Mouse (Mus musculus) heart, embryonic 13.5 days (tissue): ENCODE measurements at regions not wholly inside any gene's neighbourhood (a gene's known extent, or its start where the extent isn't known, plus 50 kb on each side); places are given as distances from the start of the nearest gene placed in this dataset.

Experiments
- ATAC-seq: fragments of 200-750 bp; cut with Nextera tagmentation; 2 replicates; pipeline ENCODE4 v1.8.0; 2017; ENCODE audit warnings: moderate TSS enrichment; ENCODE audit not compliant: insufficient number of reproducible peaks, low FRiP score, low TSS enrichment; ENCODE audit errors: extremely low read depth
- H3K27ac ChIP-seq: fragments of 300-500 bp; sonication (generic); replicated peaks from 2 replicates; pipeline ENCODE4 v1.5.1; 2015; ENCODE audit warnings: moderate library complexity, mild to moderate bottlenecking, inconsistent platforms
- H3K27me3 ChIP-seq: fragments of 300-500 bp; sonication (generic); replicated peaks from 2 replicates; pipeline ENCODE4 v1.6.1; 2015; ENCODE audit warnings: mild to moderate bottlenecking, inconsistent platforms
- H3K36me3 ChIP-seq: fragments of 300-500 bp; sonication (generic); 2 replicates; pipeline ENCODE4 v1.6.1; 2015; ENCODE audit warnings: mild to moderate bottlenecking, inconsistent platforms
- H3K4me1 ChIP-seq: fragments of 300-500 bp; sonication (generic); 2 replicates; pipeline ENCODE4 v1.6.1; 2015; ENCODE audit warnings: inconsistent platforms
- H3K4me2 ChIP-seq: fragments of 300-500 bp; sonication (generic); 2 replicates; pipeline ENCODE4 v1.6.1; 2015; ENCODE audit warnings: inconsistent platforms, mild to moderate bottlenecking, moderate library complexity
- H3K4me3 ChIP-seq: fragments of 300-500 bp; sonication (generic); 2 replicates; pipeline ENCODE4 v1.5.1; 2015; ENCODE audit warnings: moderate library complexity, mild to moderate bottlenecking, inconsistent platforms
- H3K9ac ChIP-seq: fragments of 300-500 bp; sonication (generic); 2 replicates; pipeline ENCODE4 v1.6.1; 2015; ENCODE audit warnings: inconsistent platforms, mild to moderate bottlenecking, moderate library complexity
- H3K9me3 ChIP-seq: fragments of 300-500 bp; sonication (generic); 2 replicates; pipeline ENCODE4 v1.6.1; 2016; ENCODE audit warnings: inconsistent platforms
- WGBS: fragments of 180-500 bp; shearing (Covaris S2); methylation state at CpG from one replicate; pipeline ENCODE4 v1.1.7; 2015; ENCODE audit warnings: mixed read lengths; 5-methylcytosine and 5-hydroxymethylcytosine counted together

DNA sequence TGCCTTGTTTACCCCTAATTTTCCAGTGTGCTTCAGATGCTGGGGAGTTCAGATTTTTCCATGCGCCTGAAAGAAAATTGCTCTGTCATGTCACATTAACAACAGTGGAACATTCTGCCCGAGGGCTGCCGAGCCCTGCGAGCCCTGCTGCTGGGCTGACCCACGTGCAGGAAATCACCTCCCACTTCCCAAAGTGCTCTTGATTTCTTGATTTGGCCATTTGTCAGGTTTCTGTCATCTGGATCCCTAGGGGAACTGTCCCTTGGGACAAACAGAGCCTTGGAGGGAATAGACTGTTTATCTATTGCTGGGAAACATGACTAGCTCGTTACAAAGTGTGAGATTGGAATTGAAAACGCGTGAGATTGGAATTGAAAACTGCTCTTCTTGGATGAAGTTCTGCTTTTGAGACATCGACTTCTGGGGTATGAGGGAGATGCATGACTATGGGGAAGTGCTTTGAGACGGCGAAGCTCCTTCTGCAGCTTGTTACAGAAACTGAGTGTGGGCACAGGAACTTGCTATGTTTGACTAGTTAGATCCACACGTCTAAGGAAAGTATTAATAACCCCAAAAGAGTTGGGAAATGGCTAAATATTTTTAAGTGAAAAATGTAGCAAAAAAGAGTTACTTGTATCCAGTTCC is 277.0 kb downstream of the Glrx3 start:
- Histone ChIP-seq H3K27me3 (no peaks in the 10 kb centered on the region), H3K4me3 (no peak overlapping the region), H3K36me3 (no peaks in the 10 kb centered on the region), H3K4me1 (peaks cover 3% of the 10 kb centered on the region; the same call in 1 of the 2 replicates), H3K27ac (no peak overlapping the region), H3K9me3 (no peaks in the 10 kb centered on the region), H3K9ac (no peak overlapping the region), H3K4me2 (no peak overlapping the region)
- no peak for ATAC-seq
- WGBS, result 29% methylated on average over 12 of the region's 12 CpGs

DNA sequence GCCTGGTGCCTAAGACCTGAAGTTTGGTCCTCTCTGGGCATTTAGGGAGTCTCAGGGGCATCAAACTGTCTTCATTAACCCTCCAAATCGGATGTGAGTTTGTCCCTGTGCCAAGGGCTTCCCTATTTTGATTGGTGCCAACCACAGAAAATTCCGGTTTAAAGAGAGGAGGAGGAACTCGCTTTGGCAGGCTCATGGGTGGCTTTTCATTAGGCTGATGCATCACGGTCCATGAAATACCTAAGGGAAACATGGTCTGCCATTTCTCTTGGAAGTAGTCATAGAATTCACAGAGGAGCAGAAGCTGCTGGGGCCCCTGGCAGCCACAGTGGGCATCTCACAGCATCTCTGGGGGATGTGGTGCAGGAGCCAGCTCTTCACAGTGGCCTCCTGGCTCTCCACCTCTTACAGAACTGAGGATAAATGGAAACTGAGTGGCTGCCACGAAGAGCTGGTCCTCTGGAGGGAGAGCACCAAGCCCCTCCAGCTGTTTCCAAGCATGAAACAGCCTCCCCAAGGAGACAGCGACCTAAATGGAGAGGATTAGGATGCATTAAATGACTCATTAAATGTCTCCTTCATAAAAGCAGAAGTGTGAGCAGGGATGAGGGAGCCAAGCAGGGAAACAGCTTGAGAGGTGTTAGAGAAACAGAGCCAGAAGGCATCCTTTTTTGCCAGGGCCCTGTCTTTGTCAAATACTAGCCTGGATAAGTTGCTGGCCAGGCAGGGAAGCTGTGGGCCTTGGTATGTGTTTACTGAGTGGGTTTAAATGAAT is 277.9 kb downstream of the Glrx3 start:
- H3K4me2 ChIP-seq, result no peak overlapping the region
- peaks cover 3% of the 10 kb centered on the region; the same call in 1 of the 2 replicates for H3K4me1 ChIP-seq
- H3K9ac ChIP-seq, result no peak overlapping the region
- no peak overlapping the region for H3K4me3 ChIP-seq
- H3K36me3 ChIP-seq, result no peaks in the 10 kb centered on the region
- no peaks in the 10 kb centered on the region for H3K9me3 ChIP-seq
- WGBS, result 55% methylated on average over 6 of the region's 6 CpGs
- no peak for ATAC-seq
- no peak overlapping the region for H3K27ac ChIP-seq
- H3K27me3 ChIP-seq, result no peaks in the 10 kb centered on the region

DNA sequence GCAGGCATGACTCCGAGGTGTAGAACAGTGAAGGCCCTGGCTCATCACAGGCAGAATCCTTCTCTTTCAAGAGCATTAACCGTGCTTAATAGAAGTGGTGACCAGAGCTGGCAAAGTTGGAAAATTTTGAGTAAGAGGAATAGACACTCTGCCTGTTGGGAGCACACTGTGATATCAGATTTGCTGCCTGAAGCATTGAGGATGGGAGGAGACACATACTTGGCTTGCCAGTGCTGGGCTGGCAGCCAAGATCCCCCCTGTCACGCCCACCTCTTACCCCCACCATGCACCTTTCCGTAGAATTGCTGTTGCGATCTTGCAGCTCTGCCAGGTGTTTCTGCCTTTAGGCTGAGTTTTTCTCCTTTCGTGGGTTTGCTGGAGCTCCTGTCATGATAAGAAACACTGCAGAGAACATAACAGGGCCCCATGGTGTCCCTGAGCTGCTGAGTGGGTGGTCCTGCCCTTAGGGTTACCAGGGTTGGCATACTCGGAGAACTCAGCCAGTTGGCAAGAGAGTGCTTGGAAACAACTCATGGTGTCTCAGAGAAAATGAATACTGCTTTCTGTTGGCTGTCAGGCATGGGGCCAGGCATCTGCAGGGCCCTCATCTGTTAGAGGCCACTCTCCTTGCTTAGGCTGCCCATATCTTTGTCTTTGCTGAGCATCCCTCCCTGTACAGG is 286.1 kb downstream of the Glrx3 start:
- H3K9me3 ChIP-seq, result no peaks in the 10 kb centered on the region
- 54% methylated on average over 7 of the region's 7 CpGs for WGBS
- ATAC-seq, result no peak
- no peaks in the 10 kb centered on the region for H3K27me3 ChIP-seq
- H3K4me2 ChIP-seq, result no peak overlapping the region
- H3K4me1 ChIP-seq, result 0 out of 2 replicates have a peak, but pooled peaks cover 7% of the 10 kb centered on the region
- no peaks in the 10 kb centered on the region for H3K36me3 ChIP-seq
- H3K4me3 ChIP-seq, result no peak overlapping the region
- no peak overlapping the region for H3K9ac ChIP-seq
- no peak overlapping the region for H3K27ac ChIP-seq

DNA sequence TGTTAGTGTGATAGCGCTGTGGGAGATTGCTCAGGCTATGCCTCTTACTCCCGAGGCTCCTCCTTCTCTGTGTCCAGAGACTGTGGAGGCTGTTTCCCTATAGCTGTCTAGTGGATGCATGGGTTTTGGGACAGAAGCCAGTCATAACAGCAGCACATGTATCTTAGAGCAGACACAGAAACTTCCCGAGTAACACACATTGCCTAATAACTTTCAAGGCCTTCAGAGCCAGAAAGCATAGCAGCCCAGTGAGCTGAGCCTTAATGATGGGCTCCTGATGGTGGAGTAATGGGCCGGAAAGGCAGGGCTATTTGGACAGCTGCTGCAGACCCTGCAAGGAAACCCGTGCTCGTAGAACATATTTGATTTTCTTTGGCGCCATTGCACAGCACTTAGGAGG is 288.6 kb downstream of the Glrx3 start:
- WGBS, result 65% methylated on average over 7 of the region's 7 CpGs
- H3K27ac ChIP-seq, result no peak overlapping the region
- ATAC-seq, result no peak

DNA sequence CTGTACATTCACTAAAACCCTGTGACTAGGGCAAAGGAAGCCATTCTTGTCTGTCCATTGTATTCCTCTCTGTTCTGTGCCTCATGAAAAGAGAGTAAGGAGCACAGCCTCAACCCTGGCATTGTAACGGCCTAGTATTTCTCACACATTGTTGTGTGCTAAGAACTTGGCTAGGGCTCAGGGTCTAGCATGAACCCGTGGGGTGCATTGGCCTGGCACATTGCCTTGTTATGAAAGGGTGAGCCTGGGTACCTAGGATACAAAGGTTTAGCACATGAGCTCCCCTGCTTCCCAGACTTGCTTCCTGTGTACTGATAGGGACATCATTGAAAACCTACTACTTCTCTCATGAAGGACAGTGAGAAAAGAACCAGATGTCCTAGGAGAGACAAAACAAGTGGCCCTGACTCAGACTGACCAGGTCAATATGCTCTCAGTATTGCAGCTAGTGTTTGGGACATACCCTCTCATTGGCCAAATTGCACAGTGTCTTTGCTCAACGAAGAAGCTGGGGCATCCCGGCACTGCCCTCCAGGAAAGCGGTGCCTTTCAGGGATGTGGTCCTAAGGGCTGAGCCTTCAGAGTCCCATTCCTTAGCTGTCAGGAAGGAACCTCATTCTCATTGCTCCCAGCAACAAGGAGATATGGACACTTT is 298.6 kb downstream of the Glrx3 start:
- H3K27me3 ChIP-seq, result no peaks in the 10 kb centered on the region
- WGBS, result 80% methylated on average over 5 of the region's 5 CpGs
- no peak overlapping the region for H3K9ac ChIP-seq
- no peak overlapping the region for H3K4me3 ChIP-seq
- no peaks in the 10 kb centered on the region for H3K4me1 ChIP-seq
- no peak for ATAC-seq
- H3K4me2 ChIP-seq, result no peak overlapping the region
- H3K36me3 ChIP-seq, result no peaks in the 10 kb centered on the region
- H3K9me3 ChIP-seq, result peaks cover 7% of the 10 kb centered on the region; the same call in 1 of the 2 replicates
- H3K27ac ChIP-seq, result no peak overlapping the region

More for the DNA sequence above, 288.6 kb downstream of the Glrx3 start:
- Histone ChIP-seq H3K27me3 (no peaks in the 10 kb centered on the region), H3K9ac (no peak overlapping the region), H3K9me3 (no peaks in the 10 kb centered on the region), H3K4me2 (no peak overlapping the region), H3K36me3 (no peaks in the 10 kb centered on the region), H3K4me3 (no peak overlapping the region), H3K4me1 (0 out of 2 replicates have a peak, but pooled peaks cover 7% of the 10 kb centered on the region)

DNA sequence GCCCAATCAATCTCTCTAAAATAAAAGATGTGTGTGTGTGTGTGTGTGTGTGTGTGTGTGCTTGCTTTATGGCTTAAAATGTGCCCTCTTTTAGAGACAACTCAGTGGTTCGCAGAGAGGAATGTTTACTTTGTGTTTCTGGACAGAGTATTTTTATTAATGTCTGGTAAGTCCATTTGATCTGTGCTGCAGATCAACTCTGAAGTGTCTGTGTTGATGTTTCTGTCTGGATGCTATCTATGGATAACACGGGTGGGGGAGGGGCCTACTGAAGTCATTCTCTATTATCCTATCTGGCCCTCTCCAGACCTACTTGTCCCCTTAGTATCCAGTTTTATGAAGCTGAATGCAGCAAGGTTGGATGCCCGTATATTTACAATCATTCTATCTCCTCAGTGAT is 304.3 kb downstream of the Glrx3 start:
- Histone ChIP-seq H3K4me3 (no peak overlapping the region), H3K9me3 (no peaks in the 10 kb centered on the region), H3K4me2 (no peak overlapping the region), H3K36me3 (no peaks in the 10 kb centered on the region), H3K27ac (no peak overlapping the region), H3K27me3 (no peaks in the 10 kb centered on the region), H3K9ac (no peak overlapping the region), H3K4me1 (peaks cover 11% of the 10 kb centered on the region; the same call in 1 of the 2 replicates)
- ATAC-seq, result no peak
- WGBS, result 66% methylated on average over 3 of the region's 3 CpGs

DNA sequence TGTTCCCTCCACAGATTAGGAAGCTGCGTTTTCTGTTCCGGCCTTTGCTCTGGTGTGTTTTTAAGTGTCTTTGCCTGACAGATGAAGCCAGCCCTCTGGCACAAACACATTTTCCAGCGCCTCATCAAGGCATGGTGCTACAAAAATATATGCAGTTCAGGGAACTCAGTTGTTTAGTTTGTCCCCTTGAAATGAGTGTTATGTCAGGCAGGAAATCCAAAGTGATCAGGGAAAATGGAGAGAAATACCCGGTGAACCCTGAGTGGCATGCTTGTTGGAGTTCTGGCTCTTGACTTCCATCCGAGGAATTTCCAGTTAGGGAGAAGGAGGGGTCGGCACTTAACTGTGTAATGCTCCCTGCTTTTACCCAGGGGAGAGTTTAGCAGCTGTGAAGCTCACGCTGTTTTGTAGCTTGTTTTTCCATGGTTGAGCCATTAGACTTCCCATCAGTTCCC is 304.9 kb downstream of the Glrx3 start:
- no peaks in the 10 kb centered on the region for H3K27me3 ChIP-seq
- H3K9me3 ChIP-seq, result no peaks in the 10 kb centered on the region
- H3K36me3 ChIP-seq, result no peaks in the 10 kb centered on the region
- H3K27ac ChIP-seq, result no peak overlapping the region
- no peak overlapping the region for H3K9ac ChIP-seq
- H3K4me2 ChIP-seq, result no peak overlapping the region
- peaks cover 11% of the 10 kb centered on the region; the same call in 1 of the 2 replicates for H3K4me1 ChIP-seq
- ATAC-seq, result no peak
- H3K4me3 ChIP-seq, result no peak overlapping the region
- 14% methylated on average over 7 of the region's 7 CpGs for WGBS

DNA sequence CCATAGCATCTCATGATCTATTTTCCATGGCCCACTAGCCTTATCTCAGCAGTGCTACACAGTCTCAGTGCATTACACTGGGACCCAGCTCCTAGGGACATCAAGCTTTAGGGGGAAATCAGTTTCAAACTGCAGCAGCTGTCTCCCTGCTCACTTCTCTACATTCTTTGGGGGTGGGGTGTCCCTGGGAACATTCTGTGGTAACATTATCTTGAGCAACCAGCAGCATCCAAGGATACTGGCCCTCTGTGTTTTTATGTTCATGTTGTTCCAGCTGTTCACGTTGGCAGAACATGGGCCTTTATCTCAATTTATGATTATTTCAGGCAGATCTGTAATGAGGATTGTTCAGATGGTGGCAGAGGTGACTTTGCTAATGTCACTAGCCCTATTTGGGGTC is 308.2 kb downstream of the Glrx3 start:
- no peak for ATAC-seq
- Histone ChIP-seq H3K27me3 (no peaks in the 10 kb centered on the region), H3K4me2 (no peak overlapping the region), H3K36me3 (no peaks in the 10 kb centered on the region), H3K4me1 (peaks cover 11% of the 10 kb centered on the region; the same call in 1 of the 2 replicates), H3K4me3 (no peak overlapping the region), H3K27ac (no peak overlapping the region), H3K9me3 (no peaks in the 10 kb centered on the region), H3K9ac (no peak overlapping the region)
- 56% methylated on average over 1 of the region's 1 CpGs for WGBS

DNA sequence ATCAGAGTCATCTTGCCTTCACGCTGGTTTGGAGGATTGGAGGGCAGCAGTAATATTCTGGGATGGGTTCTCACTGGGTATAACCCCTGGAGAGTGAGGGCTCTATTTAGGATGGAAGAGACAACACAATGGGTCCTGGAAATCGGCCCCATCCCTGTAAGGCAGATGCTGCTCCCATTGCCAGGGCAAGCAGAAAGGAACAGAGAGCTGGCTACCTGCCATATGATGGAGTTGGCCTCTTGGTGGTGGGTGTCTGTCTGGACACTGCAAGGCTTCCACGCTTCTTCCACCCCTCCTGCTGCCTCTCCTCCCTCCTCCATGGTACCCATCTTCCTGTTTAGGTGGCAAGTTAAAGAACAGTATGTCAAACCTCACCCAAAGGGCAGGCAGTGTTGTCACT is 308.6 kb downstream of the Glrx3 start:
- no peaks in the 10 kb centered on the region for H3K27me3 ChIP-seq
- no peaks in the 10 kb centered on the region for H3K36me3 ChIP-seq
- H3K4me1 ChIP-seq, result peaks cover 11% of the 10 kb centered on the region; the same call in 1 of the 2 replicates
- no peak overlapping the region for H3K9ac ChIP-seq
- H3K4me3 ChIP-seq, result no peak overlapping the region
- H3K4me2 ChIP-seq, result no peak overlapping the region
- ATAC-seq, result no peak
- no peak overlapping the region for H3K27ac ChIP-seq
- WGBS, result 64% methylated on average over 3 of the region's 3 CpGs
- H3K9me3 ChIP-seq, result no peaks in the 10 kb centered on the region

DNA sequence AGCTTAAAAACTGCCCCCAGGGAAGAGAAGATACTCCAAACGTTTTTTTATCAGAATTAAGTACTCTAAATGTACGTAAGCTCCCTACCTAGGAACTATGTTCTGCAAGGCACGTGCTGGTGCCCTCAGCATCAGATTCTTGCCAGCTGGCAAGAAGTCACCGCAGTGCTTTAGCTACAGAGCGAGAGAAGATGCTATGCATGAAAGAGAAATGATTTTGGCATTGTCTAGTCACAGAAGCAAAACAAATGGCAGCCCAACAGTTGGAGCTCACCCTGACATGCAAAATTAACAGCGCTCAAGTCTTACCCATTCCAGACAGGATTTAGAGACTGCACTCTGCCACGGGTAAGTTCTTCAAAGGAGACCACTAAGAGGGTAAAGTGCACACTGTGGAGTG is 311.5 kb downstream of the Glrx3 start:
- no peak overlapping the region for H3K4me2 ChIP-seq
- no peak for ATAC-seq
- H3K4me1 ChIP-seq, result no peaks in the 10 kb centered on the region
- no peaks in the 10 kb centered on the region for H3K27me3 ChIP-seq
- H3K4me3 ChIP-seq, result no peak overlapping the region
- H3K9me3 ChIP-seq, result no peaks in the 10 kb centered on the region
- H3K9ac ChIP-seq, result no peak overlapping the region
- no peak overlapping the region for H3K27ac ChIP-seq
- no peaks in the 10 kb centered on the region for H3K36me3 ChIP-seq
- 67% methylated on average over 7 of the region's 7 CpGs for WGBS

DNA sequence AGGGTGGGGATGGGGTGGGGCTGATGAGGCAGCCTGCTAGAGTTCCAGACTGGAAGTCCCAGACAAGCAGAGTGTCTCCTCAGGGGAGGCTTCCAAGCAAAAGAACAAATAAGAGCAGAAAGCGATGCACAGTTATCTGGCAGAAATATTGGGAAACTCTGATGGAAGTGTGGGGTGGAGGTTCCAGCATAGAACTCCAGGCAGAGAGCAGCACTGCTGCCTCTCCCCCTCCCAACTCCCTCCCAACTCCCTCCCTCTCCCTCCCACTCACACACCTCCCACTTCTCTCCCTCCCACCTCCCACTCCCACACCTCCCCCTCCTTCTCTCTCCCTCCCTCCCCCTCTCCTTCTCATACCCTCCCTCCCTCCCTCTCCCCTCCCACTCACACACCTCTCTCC is 313.3 kb downstream of the Glrx3 start:
- WGBS, result 58% methylated on average over 1 of the region's 1 CpGs
- Histone ChIP-seq H3K36me3 (no peaks in the 10 kb centered on the region), H3K4me3 (no peak overlapping the region), H3K4me1 (no peaks in the 10 kb centered on the region), H3K9ac (no peak overlapping the region), H3K9me3 (no peaks in the 10 kb centered on the region), H3K27ac (no peak overlapping the region), H3K4me2 (no peak overlapping the region), H3K27me3 (no peaks in the 10 kb centered on the region)
- ATAC-seq, result no peak
